Mouse (Mus musculus) NIH3T3 (cell line): ENCODE measurements around the gene Slco3a1.

Source experiments
- DNase-seq: peaks from one replicate; pipeline ENCODE4 v3.0.0-alpha.2; 2012; ENCODE audit warnings: low read depth

The Slco3a1 gene

DNA sequence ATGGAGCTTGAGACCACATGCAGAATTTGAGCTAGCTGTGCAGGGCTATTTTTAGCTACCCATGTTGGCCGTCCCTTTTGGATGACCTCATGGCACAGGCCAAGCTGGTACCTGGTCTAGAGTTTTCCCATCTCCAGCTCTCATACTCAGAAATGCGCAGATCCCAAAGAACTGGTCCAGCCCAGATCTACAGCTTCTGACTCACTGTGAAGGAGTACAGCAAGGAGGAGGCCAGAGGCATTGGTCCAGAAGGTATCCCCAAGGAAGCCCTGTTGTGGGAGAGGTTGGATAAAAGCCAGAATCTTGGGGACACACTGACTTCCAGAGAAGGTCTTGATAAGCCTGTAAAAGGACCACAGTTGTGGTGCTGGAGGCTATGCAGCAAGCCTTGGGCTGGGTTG is 172.7 kb downstream of the Slco3a1 start:
- peak; percentile 53 for DNase-seq

DNA sequence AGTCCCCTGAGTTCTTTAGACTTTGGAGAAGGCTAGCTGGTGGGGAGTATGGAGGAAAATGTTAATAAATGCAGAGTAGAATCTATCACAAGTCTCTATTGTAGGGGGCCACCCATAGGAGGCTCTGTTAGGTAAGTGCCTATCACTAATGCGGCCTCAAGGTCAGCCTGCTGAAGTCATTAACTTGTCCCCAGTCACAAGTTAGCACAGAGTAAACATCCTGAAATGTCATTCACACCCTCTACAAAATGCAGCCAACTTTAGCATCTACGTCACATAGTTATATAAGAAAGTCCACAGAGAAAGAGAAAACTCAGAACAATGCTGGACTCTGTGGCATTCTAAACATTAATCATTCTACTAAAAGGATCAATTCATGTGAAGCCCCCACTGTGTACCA is 173.5 kb downstream of the Slco3a1 start:
- DNase-seq = no peak

DNA sequence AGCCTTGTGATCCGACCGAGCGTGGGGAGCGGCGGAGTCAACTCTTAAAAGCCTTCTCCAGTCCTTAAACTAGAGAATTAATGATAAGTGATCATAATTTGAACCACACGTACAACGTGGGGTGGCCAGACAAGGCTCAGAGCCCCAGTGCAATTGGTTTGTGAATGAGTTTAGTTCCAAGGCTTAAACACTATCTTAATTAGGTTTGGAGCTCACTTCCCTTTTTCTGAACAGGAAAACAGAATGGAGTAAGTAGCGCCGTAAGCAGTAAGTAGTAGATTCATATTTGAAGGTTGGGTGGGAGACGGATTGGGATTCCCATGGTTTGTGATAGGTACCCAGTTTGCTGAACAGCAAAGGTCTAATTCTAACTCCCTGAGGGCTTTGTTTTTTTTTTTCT is 176.7 kb downstream of the Slco3a1 start:
- no peak for DNase-seq

DNA sequence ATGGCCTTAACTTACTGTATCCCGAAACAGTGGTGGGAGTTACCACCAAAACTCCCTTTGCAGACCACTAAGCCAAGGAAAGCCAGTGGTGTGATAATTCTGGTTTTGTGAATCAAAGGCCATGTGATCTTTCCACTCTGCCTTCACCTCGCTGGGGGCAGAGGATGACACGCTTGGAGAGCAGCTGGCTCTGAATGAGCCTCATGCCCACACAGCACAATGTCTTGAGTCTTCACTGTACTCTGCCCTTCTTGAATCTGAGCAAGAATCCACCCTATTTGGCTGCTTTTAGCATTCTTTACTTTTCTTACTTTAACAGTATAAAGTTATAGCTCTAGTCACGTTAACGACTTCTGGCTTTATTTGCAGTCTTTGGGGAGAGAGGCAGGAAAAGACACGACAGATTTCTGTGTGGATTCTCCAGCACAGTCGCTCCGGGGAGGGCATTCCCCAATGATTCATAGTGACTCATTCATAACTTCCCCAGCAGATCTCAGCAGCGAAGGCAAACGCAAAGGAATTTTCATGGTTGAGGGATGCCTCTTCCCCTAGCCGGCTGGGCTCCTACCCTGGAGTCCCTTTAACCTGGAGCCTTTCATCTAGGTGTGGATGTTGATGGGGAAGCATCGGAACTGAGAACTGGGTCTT is 178.1 kb downstream of the Slco3a1 start:
- DNase-seq = peak; percentile 83

DNA sequence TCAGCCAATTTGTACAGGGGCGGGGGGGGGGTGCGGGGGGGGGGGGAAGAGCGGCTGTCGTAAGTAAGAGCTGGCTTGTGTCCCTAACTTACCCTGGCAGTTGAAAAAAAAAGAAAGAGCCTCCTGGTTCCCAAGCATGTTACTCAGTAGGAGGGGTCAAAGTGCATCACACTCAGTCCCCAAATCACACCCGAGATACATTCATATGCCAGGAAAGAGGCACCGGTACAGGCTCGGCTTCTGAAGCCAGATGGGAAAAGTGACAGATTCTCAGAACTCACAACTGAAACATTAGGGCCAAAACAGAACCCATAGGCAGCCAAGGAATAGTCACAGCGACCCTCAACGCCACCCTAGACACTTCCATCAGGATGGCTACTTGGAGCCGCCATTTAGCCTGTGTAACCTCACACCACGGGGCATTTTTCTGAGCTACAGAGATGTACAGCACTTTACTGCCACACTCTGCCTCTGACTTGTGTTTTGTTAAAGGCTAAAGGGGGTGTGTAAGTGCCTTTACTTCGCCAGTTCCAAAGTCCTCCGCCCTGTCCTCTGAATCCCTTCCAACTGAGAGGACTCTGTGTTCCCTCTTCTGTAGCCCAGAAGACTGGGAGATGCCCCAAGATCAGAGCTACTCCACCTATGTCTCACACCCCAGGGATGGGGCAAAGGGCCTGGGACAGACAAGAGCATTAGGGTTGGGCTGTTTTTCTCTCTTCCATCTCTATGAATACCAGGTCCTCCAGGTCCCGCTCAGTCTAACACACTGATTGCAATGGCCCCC is 179.2 kb downstream of the Slco3a1 start:
- no peak for DNase-seq

DNA sequence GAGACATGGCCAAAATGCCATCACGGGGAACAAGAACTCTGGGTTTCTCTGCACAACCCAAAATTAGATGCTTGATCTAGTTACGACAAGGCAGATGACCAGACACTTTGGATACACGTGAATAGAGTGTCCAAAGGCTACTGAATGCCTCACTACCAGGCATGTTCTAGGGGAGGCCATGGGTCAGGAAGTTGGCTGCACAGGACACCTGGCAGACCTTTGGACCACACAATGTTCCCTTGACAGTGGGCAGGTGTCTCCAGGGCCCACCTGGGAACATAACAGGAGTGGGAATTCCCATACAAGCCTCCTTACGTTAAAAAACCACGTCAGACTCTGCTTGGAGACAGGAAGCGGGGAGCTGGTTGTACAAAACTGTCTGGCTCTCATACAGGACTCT is 181.5 kb downstream of the Slco3a1 start:
- DNase-seq = no peak

DNA sequence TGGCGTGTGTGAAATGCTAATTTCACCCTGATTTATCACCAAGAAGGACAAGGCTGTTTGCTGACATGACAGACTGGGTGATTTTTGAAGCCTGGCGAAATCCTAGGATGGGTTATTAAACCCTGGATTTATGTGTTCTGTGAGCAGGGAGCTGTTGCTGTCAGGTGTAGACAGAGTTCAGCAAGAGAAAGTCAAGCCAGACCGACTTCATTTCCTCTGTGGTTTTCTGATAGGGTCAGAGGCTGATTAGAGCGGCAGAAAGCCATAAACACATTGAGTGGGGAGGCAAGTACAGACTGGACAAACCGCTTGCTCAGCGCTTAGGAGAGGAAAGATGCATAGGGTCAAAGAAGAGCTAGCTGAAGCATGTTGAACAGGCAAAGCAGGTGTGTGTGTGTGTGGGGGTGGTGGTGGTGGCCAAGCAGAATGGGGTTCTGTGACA is 182.4 kb downstream of the Slco3a1 start:
- DNase-seq = no peak

DNA sequence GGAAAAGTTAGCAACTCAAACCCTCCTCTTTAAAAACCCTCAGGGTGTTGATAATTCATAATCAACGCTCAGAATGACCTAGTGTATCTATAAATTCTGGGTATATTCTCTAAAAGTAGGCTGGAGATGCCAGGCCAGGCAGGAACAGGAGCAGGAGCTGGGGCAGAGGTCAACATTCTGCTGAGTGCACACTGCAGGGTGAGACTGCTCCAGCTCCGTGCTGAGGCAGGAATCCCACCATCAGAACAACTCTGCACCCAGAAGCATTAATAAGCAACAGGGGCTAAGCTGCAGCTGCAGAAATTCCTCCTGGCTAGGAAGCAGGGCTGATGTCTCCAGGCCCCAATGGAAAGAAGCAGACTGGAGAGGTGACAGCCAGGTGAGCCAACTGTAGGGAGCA is 182.9 kb downstream of the Slco3a1 start:
- DNase-seq = no peak

DNA sequence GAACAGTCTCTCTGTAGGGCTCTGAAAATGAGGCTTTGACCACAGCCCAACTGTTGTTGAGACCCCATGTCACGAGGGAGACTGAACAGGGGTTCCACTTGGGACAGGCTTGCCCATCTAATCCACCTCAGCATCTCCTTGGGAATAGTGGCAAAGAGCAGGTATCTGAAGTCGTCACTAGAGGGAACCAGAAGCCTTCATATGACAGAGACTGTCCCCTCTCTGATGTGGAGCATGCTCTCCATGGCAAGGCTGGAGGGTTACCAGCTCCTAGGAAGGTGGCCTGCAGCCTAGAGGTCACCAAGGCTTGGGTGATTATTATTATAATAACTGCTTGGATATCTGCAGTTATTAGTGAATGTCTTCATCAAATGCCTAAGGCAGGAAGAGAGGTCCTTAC is 183.4 kb downstream of the Slco3a1 start:
- peak; percentile 79 for DNase-seq

DNA sequence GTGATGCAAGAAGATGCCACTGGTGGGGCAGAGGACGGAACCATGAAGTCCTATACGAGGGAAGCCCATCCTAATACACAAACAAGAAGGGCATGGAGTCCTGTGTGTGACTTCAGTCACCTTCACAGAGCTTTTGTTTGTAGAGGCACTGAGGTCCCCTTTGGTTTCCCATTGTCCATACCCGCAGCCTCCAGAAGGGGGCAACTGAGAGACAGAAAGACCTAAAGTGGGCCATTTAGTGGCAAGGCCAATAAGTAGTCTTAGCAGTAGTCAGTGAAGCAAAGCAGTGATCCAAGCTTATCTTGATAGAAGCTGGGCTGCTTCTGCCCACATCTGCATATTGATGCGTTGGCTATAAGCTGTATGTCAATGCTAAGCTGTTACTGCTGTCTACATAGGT is 184.9 kb downstream of the Slco3a1 start:
- peak; percentile 62 for DNase-seq

DNA sequence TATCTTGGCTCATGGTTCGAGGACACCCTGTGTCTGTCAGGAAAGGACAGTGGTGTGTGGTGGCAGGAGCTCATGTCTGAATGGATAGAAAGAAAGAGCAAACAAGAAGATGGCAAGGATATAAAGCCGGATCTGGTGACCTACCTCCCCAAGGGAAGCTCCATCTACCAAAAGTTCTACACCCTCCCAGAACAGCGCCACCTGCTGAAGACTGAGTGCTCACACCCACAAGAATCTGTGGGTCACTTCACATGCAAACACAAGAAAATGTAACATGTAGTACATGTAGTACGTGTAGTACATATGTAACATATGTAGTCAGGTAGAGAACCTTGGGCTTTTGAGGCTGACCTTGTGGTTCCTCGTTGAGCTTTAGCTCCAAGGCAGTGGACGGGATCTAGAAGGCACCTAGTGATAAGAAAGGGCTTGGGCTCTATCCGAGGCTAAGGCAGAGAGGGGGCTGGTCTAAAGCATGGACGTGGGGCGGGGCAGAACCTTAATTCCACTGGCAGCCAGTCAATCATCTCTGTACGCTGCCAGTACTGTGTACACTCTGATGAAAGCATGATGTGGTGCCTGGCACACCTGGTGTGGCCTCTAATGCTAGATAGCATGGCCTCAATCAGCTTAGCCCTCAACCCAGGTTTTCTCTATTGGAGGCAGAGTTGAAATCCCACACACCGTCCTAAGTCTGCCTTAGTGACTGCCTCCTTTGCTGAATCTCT is 186.2 kb downstream of the Slco3a1 start:
- DNase-seq = no peak

DNA sequence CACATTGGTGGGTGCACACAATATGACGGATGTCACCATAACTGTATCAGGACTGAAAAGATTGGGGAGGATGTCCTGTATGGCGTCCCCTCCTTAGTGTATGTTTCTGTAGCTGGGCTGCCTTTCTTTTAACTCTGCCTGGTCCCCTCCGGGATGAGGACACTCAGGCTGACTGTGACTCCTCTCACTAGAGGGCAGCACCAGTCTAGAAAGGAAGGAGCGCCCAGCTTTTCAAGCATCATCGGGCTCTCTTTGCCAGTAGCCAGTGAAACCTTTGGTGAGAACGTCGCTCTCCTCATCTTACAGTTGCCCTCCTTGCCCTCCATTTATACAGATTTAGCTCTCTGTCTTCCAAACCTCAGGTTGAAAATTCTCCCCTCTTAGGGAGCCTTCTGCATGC is 187.2 kb downstream of the Slco3a1 start:
- peak; percentile 60 for DNase-seq

DNA sequence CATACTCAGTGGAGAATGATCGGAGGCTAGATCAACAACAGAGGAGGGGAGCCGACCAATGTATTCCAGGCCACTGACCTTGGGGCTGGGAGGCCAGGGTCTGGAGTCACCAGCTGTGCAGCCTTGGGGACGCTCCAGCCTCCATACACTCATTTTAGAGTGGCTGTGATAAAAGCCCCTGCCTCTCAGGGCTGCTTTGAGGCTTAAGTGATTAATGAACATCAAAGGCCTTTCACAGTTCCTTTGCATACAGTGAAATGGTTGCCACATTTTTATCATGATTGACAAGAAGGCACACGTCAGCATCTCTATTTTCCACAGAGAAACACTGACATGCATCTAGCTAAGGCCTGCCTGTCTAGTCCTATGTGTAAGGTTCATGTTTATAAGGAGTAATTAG is 189.0 kb downstream of the Slco3a1 start:
- no peak for DNase-seq

DNA sequence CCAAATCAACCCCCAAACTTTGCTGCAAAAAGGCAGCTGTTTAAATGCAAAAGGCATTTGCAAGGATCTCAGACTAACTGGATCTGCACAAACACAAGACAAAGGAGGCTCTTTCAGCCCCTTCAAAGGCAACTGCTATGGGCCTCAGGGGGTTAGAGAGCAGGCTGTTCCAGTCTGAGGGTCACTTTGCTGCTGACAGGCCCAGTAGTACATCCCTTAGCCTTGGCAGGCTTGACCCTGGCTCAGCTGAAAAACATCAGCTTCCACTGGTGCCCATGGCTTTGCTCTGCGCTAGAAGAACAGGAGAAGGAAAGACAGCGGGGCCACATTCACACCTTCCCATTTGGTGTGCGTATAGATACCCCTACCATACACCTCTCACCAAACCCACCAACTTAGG is 189.6 kb downstream of the Slco3a1 start:
- DNase-seq = no peak

DNA sequence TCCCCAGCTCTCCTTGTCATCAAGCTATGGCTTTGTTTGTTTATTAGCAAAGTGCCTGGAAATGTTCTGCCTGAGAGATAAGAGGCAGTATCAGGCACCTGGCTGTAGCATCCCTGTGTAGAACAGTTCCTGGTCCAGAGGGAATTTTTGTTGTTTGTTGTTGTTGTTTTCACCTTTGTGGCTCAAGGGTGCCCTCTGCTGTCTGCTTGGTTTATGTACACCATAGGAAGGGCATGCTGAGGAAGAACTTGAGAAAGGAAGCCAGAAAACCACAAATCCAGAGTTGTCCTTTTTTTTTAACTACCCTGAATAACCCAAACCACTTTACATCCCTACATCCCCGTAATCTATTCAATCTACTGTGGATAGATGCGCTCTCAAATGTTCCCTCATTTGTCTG is 191.1 kb downstream of the Slco3a1 start:
- peak; percentile 60 for DNase-seq

DNA sequence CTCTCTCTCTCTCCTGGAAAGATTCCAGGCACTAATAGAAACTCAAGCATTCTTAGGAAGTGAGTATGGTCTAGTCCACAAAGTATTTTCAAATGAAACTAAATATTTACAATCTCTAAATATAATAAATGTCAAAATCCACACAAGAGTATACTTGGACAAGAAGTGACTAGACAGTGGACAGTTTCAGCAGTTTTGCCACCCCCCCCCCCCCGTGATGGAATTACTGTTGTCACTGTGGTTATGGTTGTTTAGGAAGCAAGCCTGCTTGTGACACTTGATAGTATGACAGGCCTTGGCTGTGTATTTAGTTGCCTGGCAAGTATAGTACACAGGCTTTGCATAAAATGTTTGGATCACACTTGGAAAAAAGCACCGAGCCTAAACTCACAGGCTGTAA is 192.9 kb downstream of the Slco3a1 start:
- no peak for DNase-seq

DNA sequence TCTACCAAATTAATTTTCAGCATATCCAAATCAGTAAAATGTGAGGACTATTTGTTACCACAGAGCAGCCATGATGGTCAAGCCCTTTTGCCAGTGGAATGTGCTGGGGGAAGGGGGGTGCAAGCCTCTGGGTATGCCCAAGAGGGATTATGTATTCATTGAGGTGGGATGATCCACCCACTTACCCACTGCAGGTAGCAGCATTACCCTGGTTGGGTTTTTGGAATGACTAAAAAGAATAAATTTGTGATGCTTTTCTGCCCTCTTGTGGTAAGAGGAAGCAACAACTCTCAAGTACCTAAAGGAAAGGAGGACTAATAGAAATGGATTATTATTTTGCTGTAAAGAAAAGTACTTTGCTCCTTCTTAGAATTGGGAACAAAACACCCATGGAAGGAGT is 197.6 kb downstream of the Slco3a1 start:
- DNase-seq = peak; percentile 68

DNA sequence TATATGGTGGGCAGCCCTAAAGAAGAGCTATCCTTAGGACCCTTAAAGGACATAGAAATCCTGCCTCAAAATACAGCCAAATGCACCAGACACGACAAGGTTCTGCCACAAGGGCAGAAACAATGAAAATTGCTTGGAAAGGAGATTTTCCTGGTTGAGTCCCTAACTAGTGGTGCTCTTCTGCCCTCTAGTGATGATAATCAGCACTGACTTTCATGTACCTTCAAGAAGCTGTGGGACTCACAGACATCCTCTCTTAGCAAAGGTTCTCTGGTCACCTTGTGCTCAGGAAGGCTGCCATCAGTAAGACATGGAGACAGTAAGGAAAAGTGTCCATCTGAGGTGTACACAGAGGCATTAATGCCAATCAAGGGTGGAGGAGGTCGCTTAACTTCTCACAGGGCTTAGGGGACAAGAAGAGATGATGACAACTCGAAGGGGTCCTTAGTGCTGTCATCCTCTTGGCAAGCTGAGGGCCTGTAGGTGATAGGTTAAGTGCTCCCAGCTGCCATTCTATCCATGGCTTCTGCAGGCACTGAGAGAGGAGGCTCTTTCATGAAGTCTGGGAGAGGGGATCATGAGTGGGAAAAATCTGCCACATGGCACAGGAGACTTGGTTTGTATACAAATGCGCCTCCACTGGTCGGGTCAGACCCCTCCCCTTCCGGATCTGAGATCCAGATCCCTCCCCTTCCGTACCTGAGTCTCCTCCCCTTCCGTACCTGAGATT is 199.9 kb downstream of the Slco3a1 start:
- peak; percentile 89 for DNase-seq

DNA sequence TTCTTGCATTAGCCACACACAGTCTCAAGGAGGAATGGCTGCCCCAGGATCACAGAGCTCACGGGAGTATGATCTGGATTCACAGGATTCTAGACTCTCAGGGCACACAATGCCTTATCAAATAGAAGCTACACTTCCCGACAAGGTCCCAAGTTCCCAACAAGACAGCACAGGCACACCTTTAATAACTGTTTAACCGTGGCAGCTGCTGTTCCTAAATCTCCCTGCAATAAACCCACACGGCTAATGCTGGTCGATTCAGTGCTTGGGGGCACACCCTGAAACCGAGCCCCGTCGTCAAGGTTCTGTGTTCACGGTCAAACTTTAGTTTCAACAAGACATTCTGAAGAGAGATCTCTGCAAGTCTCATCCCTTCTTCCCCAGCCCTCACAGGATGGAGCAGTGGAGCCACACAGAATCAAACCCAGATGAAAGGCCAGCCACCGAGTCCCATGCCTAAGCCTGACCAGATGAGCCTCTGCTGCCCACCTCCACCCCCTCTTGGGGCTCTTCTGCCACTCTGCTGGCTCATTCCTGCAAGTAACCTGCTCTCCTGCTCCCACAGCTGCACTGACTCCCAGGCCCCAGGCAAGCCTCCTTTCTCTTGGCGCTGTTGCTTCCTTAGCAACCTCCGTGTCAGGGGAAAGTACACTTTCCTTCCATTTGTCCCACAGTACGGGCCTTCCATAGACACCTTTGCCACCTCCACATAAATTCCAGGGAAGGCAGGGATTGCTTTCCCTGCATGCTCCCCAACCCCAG is 200.7 kb downstream of the Slco3a1 start:
- DNase-seq = no peak

DNA sequence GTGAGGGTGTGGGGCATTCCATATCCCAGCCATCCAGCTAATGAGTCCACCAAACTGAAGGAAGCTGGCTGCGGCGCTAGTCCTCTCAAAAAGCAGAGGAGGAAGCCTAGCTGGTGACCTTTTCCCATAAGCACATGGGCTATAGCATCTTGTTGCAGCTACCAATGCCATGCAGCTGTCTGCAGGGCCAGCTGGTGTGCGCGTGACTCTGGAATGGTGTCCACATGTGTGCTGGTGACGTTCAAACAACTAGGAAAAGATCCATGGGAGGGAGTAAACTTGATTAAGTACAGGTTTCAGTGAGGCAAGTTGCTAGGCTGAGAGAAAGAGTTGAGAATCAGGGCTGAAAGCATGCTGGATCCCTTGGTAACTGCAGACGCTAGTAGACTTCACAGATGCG is 201.3 kb downstream of the Slco3a1 start:
- DNase-seq = no peak

DNA sequence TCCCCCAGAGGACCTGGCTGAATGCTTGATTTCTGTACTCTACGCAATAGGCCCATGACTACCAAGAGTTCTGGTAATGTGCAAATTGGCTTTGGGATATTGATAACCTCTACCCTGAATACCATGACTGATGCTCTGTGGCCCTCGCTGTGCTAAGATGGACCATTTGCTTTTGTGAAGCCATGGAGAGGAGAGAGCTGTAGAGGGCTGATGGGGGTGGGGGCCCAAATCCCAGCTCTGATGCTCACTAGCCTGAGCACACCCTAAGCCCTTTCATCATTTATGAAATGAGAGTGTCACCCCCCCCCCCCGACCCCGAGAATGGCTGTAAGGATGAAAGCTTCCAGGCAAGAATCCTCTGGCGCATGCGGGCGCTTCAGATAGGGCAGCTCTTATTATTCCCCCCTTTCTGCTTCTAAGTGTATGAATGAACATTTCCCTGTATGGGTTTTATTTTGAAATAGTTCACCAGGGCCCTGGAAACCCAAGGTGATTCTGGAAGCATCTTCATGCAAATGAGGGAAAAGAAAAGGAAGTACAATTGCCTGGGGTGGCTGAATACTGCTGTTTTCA is 206.2 kb downstream of the Slco3a1 start:
- no peak for DNase-seq
